In the genomic region with DNA sequence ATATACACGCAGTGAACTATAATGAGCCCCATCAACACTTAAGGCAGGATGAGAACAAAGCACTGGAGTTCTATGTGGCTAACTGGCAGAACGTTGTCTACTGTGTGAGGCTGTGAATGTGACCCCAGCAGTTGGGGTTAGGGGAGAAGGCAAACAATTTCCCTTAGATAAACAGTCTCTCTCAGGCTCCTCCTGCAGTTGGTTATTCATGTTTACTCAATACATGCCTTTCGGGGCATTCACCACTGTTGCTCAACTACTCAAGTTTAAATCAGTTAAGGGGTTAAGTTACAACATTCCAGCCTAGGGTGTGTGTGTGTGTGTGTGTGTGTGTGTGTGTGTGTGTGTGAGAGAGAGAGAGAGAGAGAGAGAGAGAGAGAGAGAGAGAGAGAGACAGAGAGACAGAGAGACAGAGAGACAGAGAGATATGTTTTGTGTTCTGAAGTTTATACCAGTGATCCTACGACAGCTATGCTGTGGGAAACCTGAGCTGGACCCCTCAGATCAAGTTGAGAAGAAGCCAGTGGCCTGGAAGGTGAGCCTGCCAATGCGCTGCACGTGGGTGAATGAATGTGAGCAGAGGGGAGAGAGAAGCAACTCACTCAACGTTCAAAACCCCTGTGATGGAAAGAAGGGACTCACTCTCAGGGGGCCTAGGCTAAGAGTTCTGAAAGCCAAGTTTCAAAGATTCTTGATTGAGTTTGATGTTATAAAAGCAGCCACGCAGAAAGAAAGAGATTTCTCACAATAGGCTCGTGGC, we compare ENCODE assay signal across 11 mouse cellular contexts.
DNase-seq lines count a peak whose midpoint lies in the region; ATAC-seq and TF ChIP-seq lines count a peak whose summit lies in the region.
"Had no signal": no experiment of that assay in that cellular context is flagged by ENCODE, and none has a peak within 500 bp of the region (broad histone marks: within the 10 kb centered on the region; RNA-seq: fewer than 3 reads in every experiment).

No protein-coding gene starts in this region.

- CTCF ChIA-PET in Patski (lab: Charles Lee), result no interaction called here

- no peaks in the 10 kb centered on the region for H3K79me2 ChIP-seq in heart, adult 2 months (replicated peaks; ENCODE audit: control insufficient read depth, insufficient read depth, low read length)

- intact Hi-C loops in heart, adult 2 months (cut with DNase I), result loop anchor here (5.0 kb wide), 1 partner anchor 115 kb away; the partner anchor contains the start of gene Erbin

- H3K4me2 ChIP-seq in hindbrain, embryonic 11.5 days (replicated peaks; ENCODE audit: low read depth, low read length), result no peak overlapping the region
- no peak overlapping the region for H3K4me2 ChIP-seq in hindbrain, embryonic 13.5 days

- no peaks in the 10 kb centered on the region for H3K36me3 ChIP-seq in hindbrain, embryonic 11.5 days (ENCODE audit: control insufficient read depth, insufficient read depth, low read length)
- peaks cover 26% of the 10 kb centered on the region for H3K36me3 ChIP-seq in hindbrain, embryonic 13.5 days
- no peaks in the 10 kb centered on the region; the same call in 1 of the 2 replicates for H3K36me3 ChIP-seq in heart, adult 2 months (ENCODE audit: control insufficient read depth, insufficient read depth, low read length)

- no peak for TF ChIP-seq POLR2A in heart, adult 2 months (IDR thresholded peaks at IDR 0.05; ENCODE audit: insufficient read depth, low read depth, low read length)

- no peak overlapping the region for H3K4me3 ChIP-seq in hindbrain, embryonic 11.5 days (ENCODE audit: low read depth, low read length)
- no peak overlapping the region for H3K4me3 ChIP-seq in hindbrain, embryonic 13.5 days
- no peak overlapping the region for H3K4me3 ChIP-seq in heart, adult 2 months

- no peak for TF ChIP-seq CTCF in Patski (IDR thresholded peaks at IDR 0.05)
- no peak for TF ChIP-seq CTCF in heart, adult 2 months (IDR thresholded peaks at IDR 0.05)

- in situ Hi-C loops in Patski (cut with MboI; ENCODE audit: low pct_unique_long_range_greater_than_20kb), result no loop called here

- DNase-seq in hindbrain, embryonic 11.5 days (ENCODE audit: low spot score), result no peak
- DNase-seq in Patski (ENCODE audit: low read depth, low spot score) (no peak), liver (peak; percentile 22)
- peak; percentile 82 for DNase-seq in lung, postnatal 36 days
- no peak for DNase-seq in frontal cortex, adult 2 months (ENCODE audit: extremely low spot score in 1 of 2, low spot score in 1 of 2)
- DNase-seq in heart, adult 11 months, result no peak
- no peak for DNase-seq in heart, adult 2 months
- DNase-seq: cerebellum, adult 8-10 months; gastrocnemius, postnatal 10 days had no signal

- peak overlapping the region; percentile 17; the same call in 1 of the 2 replicates for H3K27ac ChIP-seq in hindbrain, embryonic 11.5 days (ENCODE audit: low read depth, low read length)
- no peak overlapping the region; the same call in 1 of the 2 replicates for H3K27ac ChIP-seq in hindbrain, embryonic 13.5 days
- H3K27ac ChIP-seq in heart, adult 2 months, result no peak overlapping the region

- POLR2A ChIA-PET in Patski (lab: Charles Lee), result no interaction called here

- no peaks in the 10 kb centered on the region for H3K9me3 ChIP-seq in hindbrain, embryonic 11.5 days (ENCODE audit: control insufficient read depth, low read length)
- no peaks in the 10 kb centered on the region for H3K9me3 ChIP-seq in hindbrain, embryonic 13.5 days

- no peak for TF ChIP-seq EP300 in heart, adult 2 months (IDR thresholded peaks at IDR 0.05; ENCODE audit: insufficient read depth, low read depth, low read length)

- H3K9ac ChIP-seq in hindbrain, embryonic 11.5 days (ENCODE audit: low read depth, low read length), result no peak overlapping the region
- no peak overlapping the region for H3K9ac ChIP-seq in hindbrain, embryonic 13.5 days
- H3K9ac ChIP-seq in heart, adult 2 months (ENCODE audit: low read depth, low read length), result no peak overlapping the region

- no peaks in the 10 kb centered on the region for H3K4me1 ChIP-seq in hindbrain, embryonic 11.5 days (replicated peaks; ENCODE audit: control insufficient read depth, insufficient read depth, low read length)
- H3K4me1 ChIP-seq in hindbrain, embryonic 13.5 days (replicated peaks), result peaks cover 32% of the 10 kb centered on the region
- peaks cover under 1% of the 10 kb centered on the region; the same call in 1 of the 2 replicates for H3K4me1 ChIP-seq in heart, adult 2 months (ENCODE audit: control insufficient read depth, insufficient read depth, low read length)

- ATAC-seq in hindbrain, embryonic 11.5 days (ENCODE audit: low FRiP score), result no peak
- ATAC-seq in hindbrain, embryonic 13.5 days (ENCODE audit: low FRiP score), result no peak
- ATAC-seq in Patski, result peak; percentile 63
- ATAC-seq: inflammation-experienced regulatory T-cells, adult 6 months had no signal

- 66% methylated on average over 9 of the region's 9 CpGs for WGBS in hindbrain, embryonic 11.5 days
- WGBS in hindbrain, embryonic 13.5 days, result 71% methylated on average over 9 of the region's 9 CpGs
- 64% methylated on average over 9 of the region's 9 CpGs for WGBS in heart, adult 2 months

- no peaks in the 10 kb centered on the region for H3K27me3 ChIP-seq in hindbrain, embryonic 11.5 days (ENCODE audit: control insufficient read depth, insufficient read depth, low read length)
- H3K27me3 ChIP-seq in hindbrain, embryonic 13.5 days, result no peaks in the 10 kb centered on the region
- no peaks in the 10 kb centered on the region for H3K27me3 ChIP-seq in Patski
- no peaks in the 10 kb centered on the region for H3K27me3 ChIP-seq in heart, adult 2 months (ENCODE audit: control insufficient read depth, insufficient read depth, low read length)

Comparison
In these comparisons a context has a peak if more than half of its experiments do, and no peak if none do; other contexts are left out.
1. DNase-seq: peak in liver (single experiment) and lung, postnatal 36 days (single experiment); none in hindbrain, embryonic 11.5 days (single experiment), Patski (single experiment), frontal cortex, adult 2 months (0 of 2), heart, adult 11 months (single experiment) and heart, adult 2 months (0 of 2).